Mouse (Mus musculus) embryo, embryonic 9.5 days (tissue): ENCODE results near the gene Sult1c2.
"Not testable (repeated sequence)": the region's sequence is repeated elsewhere in the genome, so short reads cannot be mapped to it uniquely, and the experiment has no call there.

ENCODE experiments used
- DNase-seq: peaks from one replicate; pipeline ENCODE4 v3.0.0-alpha.2; 2017; ENCODE audit errors: extremely low spot score

Gene Sult1c2

GRCm38 (mm10) chr17:53846206-53846605, at the start of gene Sult1c2:
Gene Sult1c2 (minus strand): TSS chr17:53846339.
- DNase-seq = no peak

- not testable (repeated sequence) for DNase-seq
These were observed 33.0 kb upstream of the Sult1c2 start for GRCm38 (mm10) chr17:53879006-53879675.

- DNase-seq = no peak
These were observed 28.3 kb upstream of the Sult1c2 start for GRCm38 (mm10) chr17:53874433-53874832.

DNA sequence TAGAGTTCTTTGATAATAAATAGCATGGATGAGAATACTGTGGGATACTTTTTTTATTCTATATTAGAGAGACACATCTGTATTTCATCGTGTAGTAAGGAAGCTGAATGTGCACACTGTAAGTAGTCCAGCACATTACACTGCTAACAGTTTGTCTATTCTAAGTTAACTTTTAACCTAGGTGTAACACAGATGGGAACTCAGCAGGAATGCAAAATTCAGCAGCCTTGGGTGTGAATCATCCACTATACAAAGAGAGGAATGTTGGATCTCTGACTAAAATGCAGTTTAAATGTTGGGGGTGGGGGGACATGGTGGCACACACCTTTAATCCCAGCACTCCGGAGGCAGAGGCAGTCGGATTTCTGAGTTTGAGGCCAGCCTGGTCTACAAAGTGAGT, 26.1 kb upstream of the Sult1c2 start:
- DNase-seq = no peak

DNA sequence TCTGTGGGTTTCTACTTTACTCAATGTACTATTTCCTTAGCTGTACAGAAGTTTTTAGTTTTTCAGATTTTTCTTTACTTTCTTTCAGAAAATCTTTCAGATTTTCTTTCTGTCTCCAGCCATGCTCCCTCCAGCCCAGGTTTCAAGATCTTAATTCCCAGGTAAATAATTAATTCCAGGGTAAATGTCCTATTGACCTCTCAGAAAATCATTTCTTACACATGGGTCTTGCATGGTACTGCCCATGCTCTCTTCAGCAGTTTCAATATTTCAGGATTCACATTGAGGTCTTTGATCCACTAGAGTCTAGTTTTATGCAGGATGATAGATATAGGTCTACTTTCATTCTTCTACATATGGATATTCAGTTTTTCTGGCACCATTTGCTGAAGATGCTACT, 23.8 kb upstream of the Sult1c2 start:
- DNase-seq = no peak

DNA sequence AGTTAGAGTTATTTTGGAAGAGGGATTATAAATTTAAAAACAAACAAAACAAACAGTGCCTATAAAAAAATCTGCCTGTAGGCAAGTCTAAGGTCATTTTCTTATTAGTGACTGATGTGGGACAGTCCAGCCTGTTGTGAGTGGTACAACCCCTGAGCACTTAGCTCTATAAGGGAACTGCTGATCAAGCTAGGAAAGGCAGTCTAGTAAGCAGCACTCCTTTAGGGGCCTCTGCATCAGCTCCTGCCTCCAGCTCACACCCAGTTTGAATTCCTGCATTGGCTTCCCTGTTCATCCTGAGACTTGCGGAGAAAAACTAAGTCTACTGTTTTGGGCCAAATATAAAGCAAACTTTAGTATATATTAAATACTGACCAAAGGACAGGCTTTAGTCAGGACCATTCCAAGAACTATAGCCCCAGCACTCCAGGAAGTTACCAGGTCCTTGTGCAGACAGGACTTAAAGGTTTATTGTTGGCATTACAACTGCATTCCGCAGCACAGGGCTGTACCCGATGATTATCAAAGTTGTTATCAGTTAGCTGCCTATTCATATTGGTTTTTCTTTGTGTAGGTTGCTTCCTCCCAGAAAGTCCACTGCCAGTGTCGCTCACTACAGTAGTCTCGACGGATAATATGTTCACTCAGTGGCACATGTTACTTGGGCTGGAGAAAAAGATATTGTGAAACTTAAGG, 19.3 kb upstream of the Sult1c2 start:
- DNase-seq = no peak

- no peak for DNase-seq
These were observed 14.4 kb upstream of the Sult1c2 start for GRCm38 (mm10) chr17:53860548-53860947.

DNA sequence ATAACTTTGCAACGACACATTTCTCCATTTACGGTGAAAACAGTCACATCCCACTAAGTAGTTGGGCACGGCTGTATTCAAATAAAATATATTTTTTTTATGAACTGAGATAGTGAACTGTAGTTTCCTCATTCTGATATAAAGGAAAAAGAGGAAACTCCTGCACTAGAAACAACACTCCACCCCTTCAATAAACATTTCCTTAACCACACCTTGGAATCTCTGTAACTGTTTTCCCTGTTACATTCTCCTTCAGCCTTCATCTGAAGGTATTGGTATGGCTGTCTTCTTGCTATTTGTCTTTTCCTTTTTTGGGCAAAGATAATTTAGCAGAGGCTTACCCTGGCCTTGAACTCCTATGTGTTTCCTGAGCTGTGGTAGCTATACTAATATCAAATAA, 8.9 kb upstream of the Sult1c2 start:
- no peak for DNase-seq

DNA sequence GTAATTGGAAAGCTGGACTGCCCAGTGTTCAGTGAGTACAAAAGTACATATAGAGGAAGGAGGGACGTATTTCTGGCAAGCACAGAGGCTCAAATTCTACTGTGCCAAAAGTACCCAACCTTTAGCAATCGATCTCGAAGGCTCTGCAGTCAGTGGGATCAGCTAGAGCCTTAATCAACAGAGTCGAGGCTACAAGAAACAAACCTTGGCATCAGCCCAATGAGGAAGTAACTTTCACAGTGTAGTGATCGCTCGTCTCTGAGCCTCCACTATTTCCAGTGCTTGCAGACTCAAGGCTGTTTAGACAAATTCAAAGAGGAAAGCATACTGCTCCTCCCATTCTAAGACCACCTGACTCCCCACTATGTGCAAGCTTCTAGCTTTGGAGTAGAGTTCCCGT, 343 bp downstream of the Sult1c2 start:
- no peak for DNase-seq

DNA sequence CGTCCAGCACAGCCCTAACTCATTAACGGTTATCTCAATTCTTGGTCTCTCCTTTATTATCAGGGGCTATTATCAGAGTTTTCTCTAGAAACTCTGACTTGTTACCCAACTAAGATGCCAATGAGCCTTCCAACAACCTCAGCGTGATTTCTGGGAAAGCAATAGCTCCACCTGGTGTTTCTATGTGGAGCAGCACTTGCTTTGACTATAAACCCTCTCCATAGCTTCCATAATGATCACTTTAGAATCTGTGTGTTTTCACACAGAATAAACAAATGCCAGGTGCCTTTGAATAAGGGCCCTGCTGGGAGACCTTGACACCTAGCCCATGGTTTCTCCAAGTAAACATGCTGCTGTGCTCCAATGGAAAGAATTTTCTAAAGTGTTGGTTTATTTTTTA, 12.8 kb downstream of the Sult1c2 start:
- no peak for DNase-seq

DNA sequence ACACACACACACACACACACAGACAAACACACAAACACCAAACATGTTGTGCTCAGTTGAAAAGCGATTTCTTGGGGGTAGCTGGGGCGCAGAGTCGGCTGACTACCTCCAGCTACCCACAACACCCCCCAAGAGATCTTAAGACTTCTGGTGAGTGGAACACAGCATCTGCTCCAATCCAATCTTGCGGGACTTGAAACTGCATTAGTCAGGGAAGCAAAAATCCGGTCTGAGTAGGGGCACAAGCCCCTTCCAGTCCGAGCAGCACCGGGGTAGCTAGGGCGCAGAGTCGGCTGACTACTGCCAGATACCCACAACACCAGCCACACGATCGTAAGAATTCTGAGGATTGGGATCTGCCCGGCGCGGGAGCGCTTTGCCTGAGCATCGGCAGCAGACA, 42.2 kb downstream of the Sult1c2 start:
- not testable (repeated sequence) for DNase-seq

DNA sequence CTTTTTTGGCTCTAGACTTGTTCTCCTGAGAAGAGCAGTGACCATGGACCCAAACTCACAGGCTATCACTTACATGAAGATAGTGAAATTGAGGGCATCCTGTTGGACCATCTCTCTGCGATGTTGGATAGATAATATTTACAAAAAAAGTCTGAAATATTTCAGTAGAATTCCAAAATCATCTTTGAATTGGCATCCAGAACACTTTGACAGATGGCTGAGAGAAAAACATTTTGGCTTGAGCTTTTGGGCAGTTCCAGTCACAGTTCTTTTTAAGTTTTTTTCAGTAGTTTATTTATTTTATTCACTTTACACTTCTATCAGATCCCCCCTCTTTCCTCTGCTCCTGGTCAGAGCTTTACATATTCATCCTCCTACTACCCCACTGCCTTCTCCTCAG, 62.8 kb downstream of the Sult1c2 start:
- no peak for DNase-seq
